Mouse (Mus musculus) C2C12 (cell line): ENCODE results near the gene Fam124b. TPM values are rescaled to one million over a fixed set of nuclear protein-coding genes. Genes with fewer than 3 reads are reported as not detected.

Source experiments
- H3K27me3 ChIP-seq: one replicate; pipeline ENCODE4 v1.6.1; 2011; ENCODE audit not compliant: control insufficient read depth, insufficient read depth, insufficient read length
- H3K36me3 ChIP-seq: one replicate; pipeline ENCODE4 v1.6.1; 2011; ENCODE audit not compliant: control insufficient read depth, insufficient read depth
- H3K4me3 ChIP-seq: one replicate; pipeline ENCODE4 v1.5.1; 2011; ENCODE audit warnings: mild to moderate bottlenecking, control low read depth; ENCODE audit not compliant: poor library complexity, insufficient read depth, severe bottlenecking
- H3K79me2 ChIP-seq: one replicate; pipeline ENCODE4 v1.6.1; 2011; ENCODE audit not compliant: control insufficient read depth, insufficient read depth
- H3K79me3 ChIP-seq: one replicate; pipeline ENCODE4 v1.6.1; 2011; ENCODE audit warnings: low read depth, control low read depth
- H3ac ChIP-seq: one replicate; pipeline ENCODE3; 2011; ENCODE audit warnings: low read depth; ENCODE audit not compliant: control insufficient read depth, insufficient read length
- CEBPB ChIP-seq: IDR thresholded peaks from one replicate; pipeline ENCODE4 v1.6.1; 2011; ENCODE audit warnings: low read depth, mild to moderate bottlenecking, control low read depth, moderate library complexity
- CTCF ChIP-seq: IDR thresholded peaks from one replicate; pipeline ENCODE4 v1.5.1; 2011; ENCODE audit not compliant: control insufficient read depth, insufficient read depth, insufficient read length
- FOSL1 ChIP-seq: IDR thresholded peaks from one replicate; pipeline ENCODE4 v1.8.0; 2011; ENCODE audit warnings: mild to moderate bottlenecking, low read length; ENCODE audit not compliant: poor library complexity, insufficient read depth, severe bottlenecking
- MAX ChIP-seq: IDR thresholded peaks from one replicate; pipeline ENCODE4 v1.6.1; 2011; ENCODE audit warnings: mild to moderate bottlenecking, control low read depth
- MYOD1 ChIP-seq: IDR thresholded peaks from one replicate; pipeline ENCODE4 v1.6.1; 2011; ENCODE audit warnings: low read depth; ENCODE audit not compliant: control insufficient read depth, insufficient read length
- MYOG ChIP-seq: IDR thresholded peaks from one replicate; pipeline ENCODE4 v1.6.1; 2011; ENCODE audit not compliant: control insufficient read depth, insufficient read length; ENCODE audit errors: extremely low read depth
- USF1 ChIP-seq: IDR thresholded peaks from one replicate; pipeline ENCODE4 v1.6.1; 2011; ENCODE audit warnings: low read depth, mild to moderate bottlenecking, control low read depth, moderate library complexity
- long read RNA-seq, 2 experiments: library from polyadenylated mRNA; unstranded; transcript quantifications; one replicate each; pipeline ENCODE4 v2.0.0; 2019 to 2020
- polyA plus RNA-seq: library from polyadenylated mRNA; unstranded; fragments of >200 nt; fragmentation: generic; extraction: Trizol; gene quantifications from one replicate; pipeline ENCODE4 v1.2.1, GENCODE M21; 2012; ENCODE audit warnings: missing spikeins

Gene Fam124b
- polyA plus RNA-seq: 0.01 TPM
- long read RNA-seq, experiment 1: 0 reads
- long read RNA-seq, experiment 2: 0 reads

DNA sequence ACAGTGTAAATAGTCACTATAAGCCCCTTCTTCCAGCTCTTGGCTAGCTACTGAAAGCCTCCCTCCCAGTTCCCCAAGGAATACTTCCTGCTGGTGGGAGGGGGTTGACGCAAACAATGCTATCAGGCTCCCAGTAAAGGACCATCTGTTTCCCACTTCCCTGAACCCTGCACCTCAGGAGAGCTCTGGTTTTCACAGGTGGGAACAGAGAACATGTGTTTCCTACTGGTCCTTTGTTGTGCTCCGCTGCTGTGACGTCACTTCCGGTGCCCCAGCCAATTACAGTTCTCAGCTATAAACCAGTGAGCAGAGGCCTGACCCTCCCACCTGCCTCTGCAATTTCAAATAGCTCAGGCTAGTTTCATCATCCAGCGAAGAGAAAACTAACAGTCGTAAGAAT lies at the start of gene Fam124b:
Gene Fam124b, minus strand, starts transcription at position 206 of the 400 bp plus-strand sequence.
- Histone ChIP-seq H3ac (no peak within 1 kb of the TSS), H3K36me3 (no peaks in the 10 kb centered on the region), H3K4me3 (no peak within 1 kb of the TSS), H3K27me3 (no peaks in the 10 kb centered on the region), H3K79me2 (no peaks in the 10 kb centered on the region), H3K79me3 (no peaks in the 10 kb centered on the region)
- no peak for TF ChIP-seq MYOD1
- TF ChIP-seq CEBPB: no peak
- no peak for TF ChIP-seq FOSL1
- no peak for TF ChIP-seq USF1
- TF ChIP-seq MAX: no peak
- TF ChIP-seq MYOG: no peak
- no peak for TF ChIP-seq CTCF

DNA sequence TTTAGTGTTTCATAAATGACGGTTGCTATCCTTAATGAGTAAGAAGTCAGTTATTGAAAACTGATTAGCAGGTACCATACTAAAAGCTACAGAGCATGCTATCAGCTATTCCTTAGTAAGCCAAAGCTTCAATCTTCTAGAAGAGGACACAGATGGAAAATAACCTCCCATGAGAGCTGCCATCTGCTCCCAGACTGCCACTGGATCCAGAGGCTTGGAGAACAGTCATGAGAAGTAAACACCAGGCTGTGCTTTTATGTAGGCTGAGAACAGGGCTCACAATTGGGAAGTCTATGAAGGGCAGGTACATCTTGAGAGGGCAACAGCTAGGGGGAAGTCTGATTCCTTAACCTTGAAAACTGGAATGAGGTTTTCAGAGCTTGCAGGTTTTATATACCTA lies 42.2 kb upstream of the Fam124b start:
- no peak overlapping the region for H3K4me3 ChIP-seq
- no peak overlapping the region for H3ac ChIP-seq
- H3K79me2 ChIP-seq: no peaks in the 10 kb centered on the region
- H3K27me3 ChIP-seq: no peaks in the 10 kb centered on the region
- H3K79me3 ChIP-seq: no peaks in the 10 kb centered on the region
- no peak for TF ChIP-seq MYOG
- no peak for TF ChIP-seq CEBPB
- no peak for TF ChIP-seq MYOD1
- TF ChIP-seq USF1: no peak
- TF ChIP-seq MAX: no peak
- no peak for TF ChIP-seq FOSL1
- no peak for TF ChIP-seq CTCF
- H3K36me3 ChIP-seq: peaks cover 11% of the 10 kb centered on the region

DNA sequence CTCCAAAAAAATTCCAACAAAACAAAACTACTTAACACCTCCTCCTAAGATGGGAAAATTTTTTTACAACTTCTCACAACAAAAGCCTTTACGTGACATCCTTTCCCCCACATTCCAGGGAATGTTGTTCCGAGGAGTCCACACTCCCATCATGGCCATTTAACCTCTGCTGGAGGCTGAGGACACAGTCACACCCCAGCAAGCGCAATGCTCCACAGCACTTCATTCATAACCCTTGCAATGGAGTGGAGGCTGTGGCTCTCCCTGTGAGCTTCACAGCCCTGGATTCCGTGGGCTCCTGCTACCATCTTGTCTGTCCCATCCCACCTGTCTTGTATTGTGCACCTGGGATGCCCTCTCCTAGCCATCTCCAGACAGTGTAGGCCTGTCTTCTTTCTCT lies 40.4 kb upstream of the Fam124b start:
- Histone ChIP-seq H3ac (no peak overlapping the region), H3K27me3 (no peaks in the 10 kb centered on the region), H3K36me3 (no peaks in the 10 kb centered on the region), H3K4me3 (no peak overlapping the region), H3K79me2 (no peaks in the 10 kb centered on the region), H3K79me3 (no peaks in the 10 kb centered on the region)
- no peak for TF ChIP-seq CTCF
- no peak for TF ChIP-seq CEBPB
- TF ChIP-seq MYOD1: no peak
- TF ChIP-seq USF1: no peak
- no peak for TF ChIP-seq MYOG

DNA sequence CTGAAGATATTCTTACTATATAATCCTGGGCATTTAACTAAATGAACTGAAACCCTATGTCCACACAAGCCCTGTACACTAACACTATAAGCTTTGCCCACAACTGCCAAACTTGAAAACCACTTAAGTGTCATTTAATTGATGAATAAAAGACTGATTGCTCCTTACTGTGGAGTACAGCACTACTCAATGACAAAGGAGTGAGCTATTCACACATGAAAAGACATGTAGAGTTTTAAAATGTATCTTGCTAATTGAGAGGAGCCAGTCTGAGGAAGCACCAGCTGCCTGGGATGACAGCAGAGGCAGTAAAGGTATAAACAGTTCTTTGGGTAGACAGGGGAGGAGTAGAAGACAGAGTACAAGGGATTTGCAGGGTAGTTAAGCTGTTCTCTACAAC lies 35.0 kb upstream of the Fam124b start:
- H3K79me3 ChIP-seq: no peaks in the 10 kb centered on the region
- H3K27me3 ChIP-seq: no peaks in the 10 kb centered on the region
- H3K4me3 ChIP-seq: no peak overlapping the region
- no peaks in the 10 kb centered on the region for H3K79me2 ChIP-seq
- TF ChIP-seq FOSL1 (no peak), MYOG (no peak), USF1 (no peak), MAX (no peak), CTCF (no peak), MYOD1 (no peak), CEBPB (no peak)
- H3K36me3 ChIP-seq: no peaks in the 10 kb centered on the region
- H3ac ChIP-seq: no peak overlapping the region

DNA sequence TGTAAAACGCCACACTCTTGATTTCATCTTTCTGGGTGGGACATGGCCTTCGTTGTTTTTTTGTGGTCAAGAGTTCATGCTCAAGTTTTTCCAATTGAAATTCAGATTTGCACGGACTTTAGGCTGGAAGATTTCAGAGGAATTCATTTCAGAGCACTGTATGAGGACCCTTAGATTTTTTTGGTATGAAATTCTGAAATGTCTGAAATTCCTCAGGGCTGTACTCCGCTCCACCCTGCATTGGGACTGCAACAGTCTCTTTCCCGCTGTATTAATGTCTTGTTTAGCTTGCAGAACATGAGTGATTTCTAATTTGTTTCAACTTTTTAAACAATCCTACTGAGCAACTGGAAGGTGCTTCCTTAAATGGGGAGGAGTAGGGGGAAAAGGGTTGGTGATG lies 32.0 kb upstream of the Fam124b start:
- H3K27me3 ChIP-seq: no peaks in the 10 kb centered on the region
- no peak overlapping the region for H3ac ChIP-seq
- H3K79me3 ChIP-seq: no peaks in the 10 kb centered on the region
- H3K4me3 ChIP-seq: no peak overlapping the region
- H3K79me2 ChIP-seq: no peaks in the 10 kb centered on the region
- H3K36me3 ChIP-seq: no peaks in the 10 kb centered on the region
- TF ChIP-seq CTCF: no peak
- no peak for TF ChIP-seq MAX
- no peak for TF ChIP-seq FOSL1
- TF ChIP-seq USF1: no peak
- TF ChIP-seq MYOD1: no peak

DNA sequence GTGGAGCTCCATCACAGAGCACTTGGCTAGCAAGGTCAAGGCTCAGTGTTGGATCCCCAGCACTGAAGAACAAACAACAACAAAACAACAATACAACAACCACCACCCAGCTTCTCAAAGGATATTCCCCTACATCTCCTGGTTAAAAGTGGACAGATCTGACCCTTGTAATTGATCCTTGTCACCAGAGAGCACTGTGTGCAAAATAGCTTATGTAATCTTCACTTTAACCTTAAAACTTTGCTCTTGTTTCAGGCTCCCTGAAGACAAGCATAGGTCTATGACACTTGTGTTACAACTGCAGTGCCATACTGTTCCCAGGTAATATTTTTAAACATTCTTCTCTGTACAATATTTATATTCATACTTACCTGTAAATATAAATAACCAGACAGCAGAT lies 28.9 kb upstream of the Fam124b start:
- no peaks in the 10 kb centered on the region for H3K36me3 ChIP-seq
- H3K79me2 ChIP-seq: no peaks in the 10 kb centered on the region
- H3K27me3 ChIP-seq: no peaks in the 10 kb centered on the region
- H3ac ChIP-seq: no peak overlapping the region
- no peak overlapping the region for H3K4me3 ChIP-seq
- H3K79me3 ChIP-seq: no peaks in the 10 kb centered on the region
- no peak for TF ChIP-seq FOSL1
- TF ChIP-seq CEBPB: no peak
- no peak for TF ChIP-seq MYOG
- no peak for TF ChIP-seq USF1
- TF ChIP-seq MAX: no peak
- no peak for TF ChIP-seq MYOD1
- no peak for TF ChIP-seq CTCF
